Mouse (Mus musculus) cerebellum, adult 11-12 months (tissue): ENCODE results near the gene Dnmt1.
"Not testable (repeated sequence)": the region's sequence is repeated elsewhere in the genome, so short reads cannot be mapped to it uniquely, and the experiment has no call there.

ENCODE experiments used
- DNase-seq: peaks from one replicate; pipeline ENCODE4 v3.0.0; 2022

Gene Dnmt1

GRCm38 (mm10) chr9:20959430-20959938, at the start of gene Dnmt1:
TSS of gene Dnmt1 (minus strand) at chr9:20959888.
- DNase-seq: no peak

GRCm38 (mm10) chr9:21008007-21008406, 48.3 kb upstream of the Dnmt1 start:
- no peak for DNase-seq

DNA sequence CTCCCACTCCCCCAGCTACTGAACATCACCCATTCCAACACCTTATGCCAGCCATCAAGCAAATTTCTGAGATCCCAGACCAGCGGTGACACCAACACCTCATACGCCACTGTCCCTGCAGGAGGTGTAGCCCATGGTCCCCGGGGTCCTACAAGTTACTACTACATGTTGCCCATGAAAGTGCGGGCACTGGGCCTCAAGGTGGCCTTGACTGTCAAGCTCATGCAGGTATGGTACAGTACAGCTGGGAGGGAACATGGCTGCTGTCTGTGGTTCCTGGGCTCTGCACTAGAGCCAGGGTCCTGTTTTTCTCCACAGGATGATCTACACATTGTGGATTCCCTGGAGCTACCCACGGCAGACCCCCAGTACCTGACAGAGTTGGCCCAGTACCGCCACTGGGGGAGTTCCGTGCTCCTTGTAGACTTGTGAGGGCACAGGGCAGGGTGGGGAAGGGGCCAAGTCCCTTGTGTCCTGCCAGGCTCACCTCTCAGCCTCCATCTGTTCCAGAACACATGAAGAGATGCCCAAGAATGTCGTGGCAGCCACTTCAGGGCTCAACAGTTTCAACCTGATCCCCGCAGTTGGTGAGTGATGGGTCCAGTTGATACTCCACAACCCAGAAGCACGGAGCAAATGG, 47.7 kb upstream of the Dnmt1 start:
- DNase-seq: no peak

- peak; percentile 89 for DNase-seq
These were observed 43.2 kb upstream of the Dnmt1 start, which contains the start of gene Mrpl4 for GRCm38 (mm10) chr9:21002627-21003551. TSS of gene Mrpl4 (plus strand) at chr9:21002738.

DNA sequence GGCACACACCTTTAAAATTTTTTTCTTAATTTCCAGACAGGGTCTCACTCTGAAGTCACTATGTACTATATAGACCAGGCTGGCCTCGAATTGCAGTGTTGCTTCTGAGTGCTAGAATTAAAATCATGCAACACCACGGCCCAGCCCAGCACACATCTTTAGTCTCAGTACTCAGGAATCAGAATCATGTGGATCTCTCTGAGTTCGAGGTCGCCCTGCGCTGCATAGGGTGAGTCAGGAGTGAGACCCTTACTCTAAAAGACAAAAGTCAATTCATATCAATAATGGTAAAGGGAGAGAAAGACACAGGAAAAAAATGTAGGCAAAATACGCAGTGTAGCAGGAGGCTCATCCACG, 42.6 kb upstream of the Dnmt1 start:
- DNase-seq: no peak

- no peak for DNase-seq
These were observed 42.0 kb upstream of the Dnmt1 start for GRCm38 (mm10) chr9:21001651-21002200.

GRCm38 (mm10) chr9:21000811-21001210, 41.1 kb upstream of the Dnmt1 start:
- DNase-seq: no peak

DNA sequence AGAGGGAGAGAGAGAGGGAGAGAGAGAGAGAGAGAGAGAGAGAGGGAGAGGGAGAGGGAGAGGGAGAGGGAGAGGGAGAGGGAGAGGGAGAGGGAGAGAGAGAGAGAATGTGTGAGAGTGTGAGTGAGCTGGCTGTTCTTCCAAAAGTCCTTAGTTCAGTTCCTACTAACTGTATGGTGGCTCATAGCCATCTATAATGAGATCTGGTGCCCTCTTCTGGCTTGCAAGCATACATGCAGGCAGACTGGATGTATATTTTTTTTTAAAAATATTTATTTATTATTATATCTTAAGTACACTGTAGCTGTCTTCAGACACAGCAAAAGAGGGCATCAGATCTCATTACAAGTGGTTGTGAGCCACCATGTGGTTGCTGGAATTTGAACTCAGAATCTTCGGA, 38.6 kb upstream of the Dnmt1 start:
- DNase-seq: not testable (repeated sequence)

GRCm38 (mm10) chr9:20997065-20997464, 37.4 kb upstream of the Dnmt1 start:
- no peak for DNase-seq

GRCm38 (mm10) chr9:20995069-20995468, 35.4 kb upstream of the Dnmt1 start:
- DNase-seq: no peak

GRCm38 (mm10) chr9:20993165-20993898, 33.6 kb upstream of the Dnmt1 start:
- DNase-seq: no peak

GRCm38 (mm10) chr9:20991587-20991986, 31.9 kb upstream of the Dnmt1 start:
- no peak for DNase-seq

GRCm38 (mm10) chr9:20990861-20991260, 31.2 kb upstream of the Dnmt1 start:
- DNase-seq: no peak

- no peak for DNase-seq
These were observed 28.3 kb upstream of the Dnmt1 start for GRCm38 (mm10) chr9:20987953-20988352.

GRCm38 (mm10) chr9:20986952-20987686, 27.4 kb upstream of the Dnmt1 start:
- DNase-seq: no peak

DNA sequence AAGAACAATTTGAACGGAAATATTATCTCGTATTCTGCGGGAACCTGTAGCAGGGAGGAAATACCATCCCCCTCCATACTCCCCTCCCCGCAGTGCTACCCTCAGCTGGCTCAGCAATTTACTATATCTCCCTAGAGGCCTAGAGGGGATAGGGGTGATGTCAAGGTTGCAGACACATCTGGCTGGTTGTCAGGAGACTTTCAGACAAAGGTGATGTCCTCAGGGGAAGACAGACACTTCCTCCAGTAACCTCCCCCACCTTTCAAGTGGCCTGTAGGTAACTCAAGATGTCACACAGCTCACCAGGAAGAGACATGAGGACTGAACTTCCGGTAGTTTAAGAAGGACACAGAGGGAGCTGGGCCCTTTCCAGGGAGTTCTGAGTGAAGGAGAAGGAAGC, 23.5 kb upstream of the Dnmt1 start:
- DNase-seq: no peak

- no peak for DNase-seq
These were observed 22.5 kb upstream of the Dnmt1 start for GRCm38 (mm10) chr9:20982171-20982570.

DNA sequence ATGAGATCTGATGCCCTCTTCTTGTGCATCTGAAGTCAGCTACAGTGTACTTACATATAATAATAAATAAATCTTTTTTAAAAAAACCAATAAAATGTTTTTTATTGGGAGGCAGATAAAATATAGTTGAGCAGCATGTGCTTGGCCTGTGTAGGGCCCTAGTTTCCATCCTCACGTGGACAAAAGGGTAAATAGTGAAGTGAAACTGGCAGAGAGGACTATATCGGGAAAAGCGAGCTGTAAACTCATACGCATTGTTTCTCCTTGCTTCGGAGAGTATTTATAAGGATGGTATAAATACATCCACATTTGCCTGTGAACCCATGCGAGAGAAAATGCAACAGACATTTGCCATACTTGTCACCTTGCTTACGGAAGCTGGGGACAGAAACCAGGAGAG, 20.1 kb upstream of the Dnmt1 start:
- DNase-seq: no peak

DNA sequence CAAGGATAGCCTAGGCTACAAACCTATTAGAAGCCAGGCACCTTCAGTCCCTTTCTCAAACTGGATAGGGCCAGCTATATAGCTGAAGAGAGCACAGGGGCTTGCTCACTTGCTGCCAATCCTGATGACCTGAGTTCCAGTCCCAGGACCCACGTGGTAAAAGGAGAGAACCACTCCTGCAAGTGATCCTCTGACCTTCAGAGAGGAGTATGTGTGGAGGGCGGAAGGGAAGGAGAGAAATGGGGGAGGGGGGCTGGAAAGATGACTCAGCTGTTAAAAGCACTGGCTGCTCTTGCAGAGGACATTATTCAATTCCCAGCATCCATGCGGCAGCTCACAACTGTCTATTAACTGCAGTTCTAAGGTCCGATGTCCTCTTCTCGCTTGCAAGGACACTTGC, 19.5 kb upstream of the Dnmt1 start:
- DNase-seq: no peak

- no peak for DNase-seq
These were observed 18.9 kb upstream of the Dnmt1 start for GRCm38 (mm10) chr9:20978409-20979095.

DNA sequence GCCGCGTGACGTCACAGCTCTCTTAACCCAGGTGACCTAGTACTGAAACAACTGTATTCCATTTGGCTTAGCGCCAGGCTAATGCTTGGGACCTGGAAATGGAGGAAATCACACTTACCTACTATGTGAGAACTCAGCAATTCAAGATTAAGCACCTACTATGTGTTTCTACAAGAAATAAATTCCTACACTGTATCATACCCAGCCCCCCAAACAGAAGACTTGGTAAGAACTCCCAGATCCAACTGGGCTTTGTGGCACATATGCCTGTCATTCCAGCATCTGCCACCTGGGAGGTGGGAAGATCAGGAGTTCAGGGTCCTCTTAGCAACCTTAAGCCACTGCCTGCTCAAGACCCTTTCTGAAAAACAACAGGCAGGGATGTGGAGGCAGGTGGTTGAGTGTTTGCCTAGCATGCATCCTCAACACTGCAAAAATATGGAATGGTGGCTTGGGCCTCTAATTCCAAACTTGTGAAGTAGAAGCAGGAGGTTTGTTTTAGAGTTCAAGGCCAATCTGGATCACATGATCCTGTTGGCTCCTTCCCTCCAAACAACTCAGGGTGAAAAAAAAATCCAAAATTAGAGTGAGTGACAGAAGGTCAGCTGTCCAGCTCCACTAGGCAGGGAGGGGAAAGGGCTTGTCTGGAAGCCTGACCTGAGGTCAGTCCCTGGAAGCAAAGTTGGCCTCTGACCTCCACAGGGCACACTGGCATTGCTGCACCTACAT, 17.4 kb upstream of the Dnmt1 start:
- no peak for DNase-seq
